Comparison of ENCODE assay signal across 18 mouse cellular contexts in genomic region chr19:48356806-48357205, GRCm38 (mm10).
DNase-seq lines count a peak whose midpoint lies in the region; ATAC-seq lines count a peak whose summit lies in the region.
"Had no signal": no experiment of that assay in that cellular context is flagged by ENCODE, and none has a peak within 500 bp of the region (broad histone marks: within the 10 kb centered on the region; RNA-seq: fewer than 3 reads in every experiment).

No protein-coding gene starts in this region.

- peak; percentile 53 for DNase-seq in embryo, embryonic 10 days (ENCODE audit: low spot score)
- DNase-seq in embryo, embryonic 9.5 days (ENCODE audit: extremely low spot score) = no peak
- peak; percentile 48 to 49 for DNase-seq in kidney, postnatal 4 days
- no peak for DNase-seq in kidney, adult 9 months
- peak; percentile 4 for DNase-seq in WW6 (ENCODE audit: low read depth, low spot score)
- DNase-seq in forelimb bud, embryonic 11.5 days (ENCODE audit: low read depth, low spot score) = peak; percentile 12
- DNase-seq in cerebellum, adult 9-10 months = no peak
- DNase-seq: adrenal gland, adult 2 months; adrenal gland, postnatal 25 days; B cell, adult 2 months; cerebellum, adult 18-20 months; cerebellum, postnatal 10 days; forebrain, postnatal 0 days; gastrocnemius, postnatal 10 days; heart, adult 2 months had no signal

- no peak for ATAC-seq in megakaryocyte, adult 5-6 weeks (ENCODE audit: poor library complexity, severe bottlenecking)
- ATAC-seq: CD4-positive, CD25-positive, alpha-beta regulatory T cell, adult 4 months; forebrain, postnatal 0 days; intestine, embryonic 16.5 days had no signal

Comparison
In these comparisons a context has a peak if more than half of its experiments do, and no peak if none do; other contexts are left out.
1. DNase-seq: peak in embryo, embryonic 10 days (single experiment), kidney, postnatal 4 days (2 of 2), WW6 (single experiment) and forelimb bud, embryonic 11.5 days (single experiment); none in embryo, embryonic 9.5 days (single experiment), kidney, adult 9 months (single experiment) and cerebellum, adult 9-10 months (single experiment).